8 mouse cellular contexts compared by ENCODE assay signal in the genomic region with DNA sequence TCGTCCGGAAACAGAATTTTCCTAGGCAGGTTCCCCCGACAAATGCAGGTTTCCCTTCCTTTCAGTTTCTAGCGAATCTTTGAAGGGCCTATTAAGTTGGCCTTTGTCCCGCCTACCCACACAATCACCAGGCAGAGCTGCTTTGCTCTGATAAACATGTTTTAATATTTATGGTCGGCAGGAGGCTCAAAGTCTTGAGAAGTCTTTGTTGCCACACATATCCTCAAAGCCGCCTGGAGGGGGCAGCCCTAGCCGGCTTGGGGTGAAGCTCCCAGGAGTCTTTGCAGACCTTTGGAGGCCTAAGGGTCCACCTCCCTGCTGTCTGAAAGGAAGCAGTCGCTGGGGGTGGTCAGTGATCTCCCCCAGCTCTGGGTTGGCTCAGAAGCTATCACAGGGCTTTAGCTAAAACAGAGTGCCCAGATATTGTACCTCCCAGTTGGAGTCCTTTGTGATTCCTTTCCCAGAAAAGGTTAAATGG. TPM values are rescaled to one million over a fixed set of nuclear protein-coding genes. Genes with fewer than 3 reads are reported as not detected.
DNase-seq lines count a peak whose midpoint lies in the region; ATAC-seq and TF ChIP-seq lines count a peak whose summit lies in the region.

No protein-coding gene starts in this region.

- TF ChIP-seq POLR2A in olfactory bulb, adult 2 months (IDR thresholded peaks at IDR 0.05; ENCODE audit: insufficient read depth, low read depth, low read length): no peak

- peak; percentile 61 for ATAC-seq in forebrain, embryonic 11.5 days (replicated peaks; ENCODE audit: low FRiP score)
- ATAC-seq in lung, embryonic 16.5 days (ENCODE audit: low read depth): peak; percentile 79

- H3K27ac ChIP-seq in ES-E14 (ENCODE audit: insufficient read depth, low read depth, low read length, poor library complexity, severe bottlenecking): peak overlapping the region; percentile 90
- peak overlapping the region; percentile 74 for H3K27ac ChIP-seq in forebrain, embryonic 11.5 days (ENCODE audit: low read depth, low read length)
- peak overlapping the region; percentile 93 for H3K27ac ChIP-seq in layer of hippocampus, adult 2 months
- H3K27ac ChIP-seq in lung, embryonic 16.5 days (ENCODE audit: low read length): peak overlapping the region; percentile 90
- H3K27ac ChIP-seq in olfactory bulb, adult 2 months (ENCODE audit: insufficient read depth, low read depth, low read length): peak overlapping the region; percentile 38

- peak overlapping the region; percentile 88 to 92 for H3K4me3 ChIP-seq in ES-E14 (ENCODE audit: insufficient read depth in 1 of 2, low read depth in 1 of 2, low read length in 2 of 2, poor library complexity in 1 of 2, severe bottlenecking in 1 of 2)
- H3K4me3 ChIP-seq in forebrain, embryonic 11.5 days (ENCODE audit: low read depth, low read length): peak overlapping the region; percentile 79
- peak overlapping the region; percentile 95 for H3K4me3 ChIP-seq in layer of hippocampus, adult 2 months
- peak overlapping the region; percentile 88 for H3K4me3 ChIP-seq in lung, embryonic 16.5 days (ENCODE audit: low read length)
- peak overlapping the region; percentile 77 for H3K4me3 ChIP-seq in olfactory bulb, adult 2 months (ENCODE audit: insufficient read depth, low read depth, low read length)

- peak overlapping the region; percentile 87 for H3K9ac ChIP-seq in ES-E14 (ENCODE audit: insufficient read depth, low read depth, low read length, poor library complexity, severe bottlenecking)
- H3K9ac ChIP-seq in forebrain, embryonic 11.5 days (ENCODE audit: low read length): peak overlapping the region; percentile 77
- H3K9ac ChIP-seq in lung, embryonic 16.5 days (ENCODE audit: low read length): peak overlapping the region; percentile 85

- TF ChIP-seq CTCF in layer of hippocampus, adult 2 months (conservative IDR thresholded peaks at IDR 0.05): peak; percentile 84
- peak; percentile 72 for TF ChIP-seq CTCF in olfactory bulb, adult 2 months (IDR thresholded peaks at IDR 0.05; ENCODE audit: insufficient read depth, low read depth, low read length)

- 0% methylated on average over 9 of the region's 9 CpGs for WGBS in forebrain, embryonic 11.5 days
- WGBS in lung, embryonic 16.5 days: 0% methylated on average over 9 of the region's 9 CpGs
- WGBS in olfactory bulb, adult 2 months: under 1% methylated on average over 9 of the region's 9 CpGs

- no peaks in the 10 kb centered on the region for H3K9me3 ChIP-seq in ES-E14 (ENCODE audit: control insufficient read depth, insufficient read depth, low read depth, low read length)
- H3K9me3 ChIP-seq in forebrain, embryonic 11.5 days (ENCODE audit: control insufficient read depth, low read length): no peaks in the 10 kb centered on the region
- H3K9me3 ChIP-seq in lung, embryonic 16.5 days (ENCODE audit: control insufficient read depth, low read length): no peaks in the 10 kb centered on the region

- H3K4me2 ChIP-seq in forebrain, embryonic 11.5 days (ENCODE audit: low read depth, low read length, severe bottlenecking): peak overlapping the region; percentile 96
- peak overlapping the region; percentile 97 for H3K4me2 ChIP-seq in lung, embryonic 16.5 days (ENCODE audit: low read depth, low read length)

- H3K4me1 ChIP-seq in ES-E14 (ENCODE audit: control insufficient read depth in 2 of 2, insufficient read depth in 2 of 2, low read length in 2 of 2, poor library complexity in 1 of 2): peaks cover 4 to 31% of the 10 kb centered on the region in 2 experiments; a peak in 2 of 4 replicates
- H3K4me1 ChIP-seq in forebrain, embryonic 11.5 days (replicated peaks; ENCODE audit: control insufficient read depth, insufficient read depth, low read length): peaks cover 9% of the 10 kb centered on the region
- H3K4me1 ChIP-seq in lung, embryonic 16.5 days (replicated peaks; ENCODE audit: control insufficient read depth, insufficient read depth, low read length): no peaks in the 10 kb centered on the region; the same call in 1 of the 2 replicates
- H3K4me1 ChIP-seq in olfactory bulb, adult 2 months (ENCODE audit: control insufficient read depth, insufficient read depth, low read length): peaks cover 14% of the 10 kb centered on the region

- peaks cover 26% of the 10 kb centered on the region for H3K36me3 ChIP-seq in ES-E14 (ENCODE audit: control insufficient read depth, insufficient read depth, low read length, poor library complexity, severe bottlenecking)
- no peaks in the 10 kb centered on the region for H3K36me3 ChIP-seq in forebrain, embryonic 11.5 days (ENCODE audit: control insufficient read depth, insufficient read depth, low read length)
- peaks cover 6% of the 10 kb centered on the region for H3K36me3 ChIP-seq in lung, embryonic 16.5 days (ENCODE audit: control insufficient read depth, insufficient read depth, low read length)

- in situ Hi-C loops in ES-E14 (cut with MboI; ENCODE audit: low sequenced_read_pairs in 2 of 2, unreplicated experiment in 2 of 2): no loop called here

- DNase-seq in ES-E14 (ENCODE audit: low read depth, low spot score): peak; percentile 92
- DNase-seq in c-Kit-negative CD71-positive TER-119-positive erythroid progenitor cells, embryonic 14.5 days (ENCODE audit: low read depth, low spot score): peak; percentile 40
- DNase-seq in forebrain, embryonic 11.5 days (ENCODE audit: low spot score): peak; percentile 85
- peak; percentile 57 for DNase-seq in heart, postnatal 25 days (ENCODE audit: low spot score)
- peak; percentile 50 to 63 for DNase-seq in layer of hippocampus, adult 2 months (ENCODE audit: low spot score in 2 of 2)
- DNase-seq in thymus, postnatal 14 days: peak; percentile 82

- H3K27me3 ChIP-seq in forebrain, embryonic 11.5 days (ENCODE audit: control insufficient read depth, insufficient read depth, low read length): no peaks in the 10 kb centered on the region
- H3K27me3 ChIP-seq in lung, embryonic 16.5 days (ENCODE audit: control insufficient read depth, insufficient read depth, low read depth, low read length): no peaks in the 10 kb centered on the region

- intact Hi-C loops in heart, postnatal 25 days (cut with DNase I): loop anchor here (5.0 to 10.0 kb wide), 3 partner anchors 59 to 306 kb away; a partner anchor contains a TSS

TF ChIP-seq in ES-E14, 5 proteins besides CTCF, POLR2A, EP300 and RAD21:
- TF ChIP-seq ZC3H11A (IDR thresholded peaks at IDR 0.05; ENCODE audit: borderline replicate concordance, low read depth, low read length) (no peak), MAFK (IDR thresholded peaks at IDR 0.05; ENCODE audit: insufficient read depth, low read depth, low read length) (no peak)

RNA-seq across cellular contexts. Expression of a gene that starts 0.6 kb away (rescaled TPM):
- total RNA-seq in ES-E14 (2012; rRNA removed): 97.9 and 111 TPM in 2 replicates
- 105 and 107 TPM in 2 replicates for polyA plus RNA-seq in forebrain, embryonic 11.5 days (2014; fragmentation: Nextera tagmentation; extraction: Ambion mirVana)
- 10 to 100 TPM in 1 of 2 experiments, 1 to 10 TPM in 1; 7.1 to 14.8 TPM for total RNA-seq in heart, postnatal 25 days (2021)
- total RNA-seq in layer of hippocampus, adult 2 months (2021): 10 to 100 TPM; 42.2 to 45.6 TPM
- polyA plus RNA-seq in lung, embryonic 16.5 days (2015; fragmentation: Nextera tagmentation; extraction: Ambion mirVana): 64.3 and 68.8 TPM in 2 replicates
- not detected in 2 replicates for polyA plus RNA-seq in olfactory bulb, adult 2 months (2012; ENCODE audit: insufficient read depth, insufficient read length, low replicate concordance, missing spikeins)

RNA-seq across cellular contexts. Expression of a gene that starts 13.8 kb away (rescaled TPM):
- total RNA-seq in ES-E14 (2012; rRNA removed): 0.85 and 1.2 TPM in 2 replicates
- 0.23 TPM in 1 of 2 replicates, not detected in the other for polyA plus RNA-seq in forebrain, embryonic 11.5 days (2014; fragmentation: Nextera tagmentation; extraction: Ambion mirVana)
- total RNA-seq in heart, postnatal 25 days (2021): not detected
- total RNA-seq in layer of hippocampus, adult 2 months (2021): not detected
- not detected in 2 replicates for polyA plus RNA-seq in lung, embryonic 16.5 days (2015; fragmentation: Nextera tagmentation; extraction: Ambion mirVana)
- polyA plus RNA-seq in olfactory bulb, adult 2 months (2012; ENCODE audit: insufficient read depth, insufficient read length, low replicate concordance, missing spikeins): not detected in 2 replicates

RNA-seq across cellular contexts. Expression of a gene that starts 17.5 kb away (rescaled TPM):
- total RNA-seq in ES-E14 (2012; rRNA removed): 27.2 and 30.2 TPM in 2 replicates
- 50.2 and 54.3 TPM in 2 replicates for polyA plus RNA-seq in forebrain, embryonic 11.5 days (2014; fragmentation: Nextera tagmentation; extraction: Ambion mirVana)
- 1 to 10 TPM; 8.7 to 9.3 TPM for total RNA-seq in heart, postnatal 25 days (2021)
- 10 to 100 TPM; 33.1 to 33.3 TPM for total RNA-seq in layer of hippocampus, adult 2 months (2021)
- 39.9 and 42.0 TPM in 2 replicates for polyA plus RNA-seq in lung, embryonic 16.5 days (2015; fragmentation: Nextera tagmentation; extraction: Ambion mirVana)
- polyA plus RNA-seq in olfactory bulb, adult 2 months (2012; ENCODE audit: insufficient read depth, insufficient read length, low replicate concordance, missing spikeins): not detected in 2 replicates

RNA-seq across cellular contexts. Expression of a gene that starts 30.2 kb away (rescaled TPM):
- total RNA-seq in ES-E14 (2012; rRNA removed): 0.16 and 0.18 TPM in 2 replicates
- 0.52 TPM in 1 of 2 replicates, not detected in the other for polyA plus RNA-seq in forebrain, embryonic 11.5 days (2014; fragmentation: Nextera tagmentation; extraction: Ambion mirVana)
- total RNA-seq in heart, postnatal 25 days (2021): not detected
- total RNA-seq in layer of hippocampus, adult 2 months (2021): not detected
- not detected in 2 replicates for polyA plus RNA-seq in lung, embryonic 16.5 days (2015; fragmentation: Nextera tagmentation; extraction: Ambion mirVana)
- not detected in 2 replicates for polyA plus RNA-seq in olfactory bulb, adult 2 months (2012; ENCODE audit: insufficient read depth, insufficient read length, low replicate concordance, missing spikeins)

RNA-seq across cellular contexts. Expression of a gene that starts 30.3 kb away (rescaled TPM):
- total RNA-seq in ES-E14 (2012; rRNA removed): 78.0 and 112 TPM in 2 replicates
- polyA plus RNA-seq in forebrain, embryonic 11.5 days (2014; fragmentation: Nextera tagmentation; extraction: Ambion mirVana): 112 TPM in 2 replicates
- 10 to 100 TPM; 46.5 to 49.5 TPM for total RNA-seq in heart, postnatal 25 days (2021)
- total RNA-seq in layer of hippocampus, adult 2 months (2021): 100 to 1,000 TPM; 104 to 112 TPM
- 87.9 and 89.2 TPM in 2 replicates for polyA plus RNA-seq in lung, embryonic 16.5 days (2015; fragmentation: Nextera tagmentation; extraction: Ambion mirVana)
- not detected in 2 replicates for polyA plus RNA-seq in olfactory bulb, adult 2 months (2012; ENCODE audit: insufficient read depth, insufficient read length, low replicate concordance, missing spikeins)

Comparison
In these comparisons a context has a peak if more than half of its experiments do, and no peak if none do; other contexts are left out.
1. Peak in every context shown above with its lines: DNase-seq, ATAC-seq, H3K4me3 ChIP-seq and H3K27ac ChIP-seq.
2. DNase-seq: peak in every context shown above with its lines; median percentile 92 in ES-E14; 85 in forebrain, embryonic 11.5 days; 82 in thymus, postnatal 14 days; 57 in heart, postnatal 25 days; 56 in layer of hippocampus, adult 2 months; 40 in c-Kit-negative CD71-positive TER-119-positive erythroid progenitor cells, embryonic 14.5 days.
3. H3K27ac ChIP-seq: peak in every context shown above with its lines; median percentile 93 in layer of hippocampus, adult 2 months; 90 in ES-E14; 90 in lung, embryonic 16.5 days; 74 in forebrain, embryonic 11.5 days; 38 in olfactory bulb, adult 2 months.